Mouse (Mus musculus) myocyte (in vitro differentiated cells): Measurements from ENCODE around the gene Ccdc171.

Experiments used
- POLR2A ChIP-seq: IDR thresholded peaks from one replicate; pipeline ENCODE4 v1.6.1; 2011; ENCODE audit warnings: low read depth, mild to moderate bottlenecking, control low read depth, moderate library complexity; ENCODE audit not compliant: insufficient read length
- POLR2AphosphoS2 ChIP-seq: IDR thresholded peaks from one replicate; pipeline ENCODE4 v1.6.1; 2011; ENCODE audit warnings: low read depth, control low read depth; ENCODE audit not compliant: insufficient read length

- TF ChIP-seq POLR2AphosphoS2: no peak
- no peak for TF ChIP-seq POLR2A
Observed at GRCm38 (mm10) chr4:83533168-83533911, 8.0 kb downstream of the Ccdc171 start.
